Mouse (Mus musculus) CH12.LX (cell line): ENCODE results near the gene Gng5. TPM values are rescaled to one million over a fixed set of nuclear protein-coding genes. Genes with fewer than 3 reads are reported as not detected.

Experiments used
- DNase-seq: peaks from one replicate; pipeline ENCODE4 v3.0.0-alpha.2; 2013; ENCODE audit errors: extremely low read depth
- H3K27ac ChIP-seq: 2 replicates; pipeline ENCODE4 v1.5.1; 2012; ENCODE audit warnings: low read depth, mild to moderate bottlenecking, control low read depth, moderate library complexity; ENCODE audit not compliant: insufficient read depth
- H3K27me3 ChIP-seq: replicated peaks from 2 replicates; pipeline ENCODE3; 2012; ENCODE audit warnings: inconsistent platforms
- H3K36me3 ChIP-seq, 2 experiments: replicated peaks in 1 of 2; 2 replicates each; pipeline versions ENCODE3 to v1.6.1; 2012; ENCODE audit warnings: inconsistent platforms in 1 of 2, low read length in 1 of 2, mild to moderate bottlenecking in 1 of 2, mixed read lengths in 1 of 2, moderate library complexity in 1 of 2; ENCODE audit not compliant: control insufficient read depth in 1 of 2, insufficient read depth in 1 of 2
- H3K4me1 ChIP-seq, 2 experiments: 2 replicates each; pipeline ENCODE4 v1.6.1; 2012; ENCODE audit warnings: inconsistent platforms in 1 of 2, moderate library complexity in 1 of 2; ENCODE audit not compliant: insufficient read depth in 2 of 2, control insufficient read depth in 1 of 2
- H3K4me2 ChIP-seq: 2 replicates; pipeline ENCODE4 v1.6.1; 2012; ENCODE audit warnings: low read depth, mild to moderate bottlenecking, control low read depth; ENCODE audit not compliant: poor library complexity, insufficient read depth, severe bottlenecking
- H3K4me3 ChIP-seq, 3 experiments: fragments of 150-350 bp in 1 of 3; sonication (generic) in 1 of 3; replicated peaks in 1 of 3; 2 replicates each; pipeline versions ENCODE3 to v1.5.1; 2011 to 2012; ENCODE audit warnings: low read depth in 2 of 3, low read length in 2 of 3, mild to moderate bottlenecking in 2 of 3, moderate library complexity in 2 of 3, control low read depth in 1 of 3, improper control_type of control experiment in 1 of 3, inconsistent platforms in 1 of 3, mixed read lengths in 1 of 3; ENCODE audit not compliant: poor library complexity in 1 of 3
- H3K79me2 ChIP-seq: replicated peaks from 2 replicates; pipeline ENCODE4 v1.6.1; 2012; ENCODE audit warnings: mild to moderate bottlenecking, moderate library complexity; ENCODE audit not compliant: control insufficient read depth, poor library complexity, insufficient read depth, severe bottlenecking; ENCODE audit errors: extremely low read depth
- H3K9ac ChIP-seq: 2 replicates; pipeline ENCODE4 v1.6.1; 2012; ENCODE audit warnings: low read depth, mild to moderate bottlenecking, control low read depth, moderate library complexity; ENCODE audit not compliant: insufficient read depth
- H3K9me3 ChIP-seq: replicated peaks from 2 replicates; pipeline ENCODE3; 2012; ENCODE audit warnings: low read length, inconsistent platforms, mixed read lengths
- BHLHE40 ChIP-seq: IDR thresholded peaks from 2 replicates; pipeline ENCODE4 v1.6.1; 2011; ENCODE audit warnings: mild to moderate bottlenecking, low read depth, low read length, improper control_type of control experiment
- CHD1 ChIP-seq: IDR thresholded peaks from 2 replicates; pipeline ENCODE4 v1.6.1; 2012; ENCODE audit warnings: low read depth, low read length, improper control_type of control experiment, inconsistent platforms
- CHD2 ChIP-seq: IDR thresholded peaks from 2 replicates; pipeline ENCODE4 v1.6.1; 2011; ENCODE audit warnings: low read length, improper control_type of control experiment
- CTCF ChIP-seq, 2 experiments: IDR thresholded peaks in 1 of 2; conservative IDR thresholded peaks in 1 of 2; 2 replicates each; pipeline ENCODE4 v1.5.1; 2011 to 2012; ENCODE audit warnings: low read depth in 2 of 2, low read length in 2 of 2, improper control_type of control experiment in 1 of 2, inconsistent platforms in 1 of 2, mild to moderate bottlenecking in 1 of 2, moderate library complexity in 1 of 2
- E2F4 ChIP-seq: IDR thresholded peaks from 2 replicates; pipeline ENCODE4 v1.6.1; 2011; ENCODE audit warnings: low read depth, low read length, improper control_type of control experiment; ENCODE audit not compliant: insufficient replicate concordance
- ELF1 ChIP-seq: IDR thresholded peaks from 2 replicates; pipeline ENCODE4 v1.6.1; 2014; ENCODE audit warnings: low read depth, mild to moderate bottlenecking, inconsistent platforms, low read length, improper control_type of control experiment
- EP300 ChIP-seq: IDR thresholded peaks from 2 replicates; pipeline ENCODE4 v1.6.1; 2011; ENCODE audit warnings: low read length, improper control_type of control experiment
- ETS1 ChIP-seq: conservative IDR thresholded peaks from 2 replicates; pipeline ENCODE4 v1.6.1; 2012; ENCODE audit warnings: low read depth, mild to moderate bottlenecking, inconsistent platforms, low read length, improper control_type of control experiment, moderate library complexity
- GABPA ChIP-seq: IDR thresholded peaks from 2 replicates; pipeline ENCODE4 v1.6.1; 2012; ENCODE audit warnings: low read depth, low read length, improper control_type of control experiment, inconsistent platforms; ENCODE audit not compliant: insufficient replicate concordance
- HCFC1 ChIP-seq: IDR thresholded peaks from 2 replicates; pipeline ENCODE4 v1.6.1; 2012; ENCODE audit warnings: low read depth, mild to moderate bottlenecking, inconsistent platforms, low read length, improper control_type of control experiment
- IRF4 ChIP-seq: IDR thresholded peaks from 2 replicates; pipeline ENCODE4 v1.6.1; 2014; ENCODE audit warnings: low read depth, mild to moderate bottlenecking, inconsistent platforms, low read length, improper control_type of control experiment
- JUN ChIP-seq: IDR thresholded peaks from 2 replicates; pipeline ENCODE4 v1.6.1; 2011; ENCODE audit warnings: low read depth, mild to moderate bottlenecking, low read length, improper control_type of control experiment, moderate library complexity; ENCODE audit not compliant: insufficient read depth
- JUND ChIP-seq: conservative IDR thresholded peaks from 2 replicates; pipeline ENCODE4 v1.6.1; 2011; ENCODE audit warnings: low read depth, low read length, improper control_type of control experiment
- KAT2A ChIP-seq: IDR thresholded peaks from 2 replicates; pipeline ENCODE4 v1.6.1; 2012; ENCODE audit warnings: low read length, improper control_type of control experiment, inconsistent platforms; ENCODE audit not compliant: insufficient replicate concordance
- MAFK ChIP-seq: IDR thresholded peaks from 2 replicates; pipeline ENCODE4 v1.6.1; 2011; ENCODE audit warnings: low read length, improper control_type of control experiment; ENCODE audit not compliant: insufficient replicate concordance
- MAX ChIP-seq: IDR thresholded peaks from 2 replicates; pipeline ENCODE4 v1.6.1; 2011; ENCODE audit warnings: low read length, improper control_type of control experiment
- MAZ ChIP-seq: IDR thresholded peaks from 2 replicates; pipeline ENCODE4 v1.6.1; 2012; ENCODE audit warnings: low read depth, mild to moderate bottlenecking, inconsistent platforms, low read length, improper control_type of control experiment, moderate library complexity
- MEF2A ChIP-seq: IDR thresholded peaks from 2 replicates; pipeline ENCODE4 v1.6.1; 2014; ENCODE audit warnings: low read depth, mild to moderate bottlenecking, inconsistent platforms, low read length, improper control_type of control experiment, borderline replicate concordance
- MXI1 ChIP-seq: IDR thresholded peaks from 2 replicates; pipeline ENCODE4 v1.6.1; 2011; ENCODE audit warnings: mild to moderate bottlenecking, low read depth, low read length, improper control_type of control experiment
- MYC ChIP-seq: IDR thresholded peaks from 2 replicates; pipeline ENCODE4 v1.6.1; 2011; ENCODE audit warnings: low read depth, mild to moderate bottlenecking, improper control_type of control experiment, low read length
- NELFE ChIP-seq: IDR thresholded peaks from 2 replicates; pipeline ENCODE4 v1.6.1; 2011; ENCODE audit warnings: low read depth, low read length, improper control_type of control experiment
- NRF1 ChIP-seq: IDR thresholded peaks from 2 replicates; pipeline ENCODE4 v1.6.1; 2014; ENCODE audit warnings: low read depth, mild to moderate bottlenecking, inconsistent platforms, low read length, improper control_type of control experiment, moderate library complexity
- PAX5 ChIP-seq: IDR thresholded peaks from 2 replicates; pipeline ENCODE4 v1.6.1; 2012; ENCODE audit warnings: low read length, inconsistent platforms, mixed read lengths
- POLR2A ChIP-seq: IDR thresholded peaks from 2 replicates; pipeline ENCODE4 v1.6.1; 2011; ENCODE audit warnings: low read depth, mild to moderate bottlenecking, improper control_type of control experiment, low read length
- POLR2AphosphoS2 ChIP-seq: IDR thresholded peaks from 2 replicates; pipeline ENCODE4 v1.6.1; 2011; ENCODE audit warnings: low read depth, low read length, improper control_type of control experiment
- RAD21 ChIP-seq: IDR thresholded peaks from 2 replicates; pipeline ENCODE4 v1.6.1; 2011; ENCODE audit warnings: low read depth, mild to moderate bottlenecking, low read length, improper control_type of control experiment, moderate library complexity
- RCOR1 ChIP-seq: conservative IDR thresholded peaks from 2 replicates; pipeline ENCODE4 v1.6.1; 2012; ENCODE audit warnings: low read depth, mild to moderate bottlenecking, inconsistent platforms, low read length, improper control_type of control experiment
- SIN3A ChIP-seq: IDR thresholded peaks from 2 replicates; pipeline ENCODE4 v1.6.1; 2012; ENCODE audit warnings: low read length, improper control_type of control experiment, inconsistent platforms
- SMC3 ChIP-seq: IDR thresholded peaks from 2 replicates; pipeline ENCODE4 v1.6.1; 2011; ENCODE audit warnings: low read depth, low read length, improper control_type of control experiment
- TBP ChIP-seq: conservative IDR thresholded peaks from 2 replicates; pipeline ENCODE4 v1.6.1; 2011; ENCODE audit warnings: low read depth, low read length, improper control_type of control experiment
- TCF12 ChIP-seq: IDR thresholded peaks from 2 replicates; pipeline ENCODE4 v1.6.1; 2014; ENCODE audit warnings: low read depth, mild to moderate bottlenecking, inconsistent platforms, low read length, improper control_type of control experiment
- UBTF ChIP-seq: IDR thresholded peaks from 2 replicates; pipeline ENCODE4 v1.6.1; 2012; ENCODE audit warnings: low read depth, mild to moderate bottlenecking, inconsistent platforms, low read length, improper control_type of control experiment, moderate library complexity
- USF1 ChIP-seq: IDR thresholded peaks from 2 replicates; pipeline ENCODE4 v1.6.1; 2014; ENCODE audit warnings: low read depth, mild to moderate bottlenecking, inconsistent platforms, low read length, improper control_type of control experiment
- USF2 ChIP-seq: conservative IDR thresholded peaks from 2 replicates; pipeline ENCODE4 v1.6.1; 2011; ENCODE audit warnings: low read depth, low read length, improper control_type of control experiment
- ZC3H11A ChIP-seq: IDR thresholded peaks from 2 replicates; pipeline ENCODE4 v1.6.1; 2012; ENCODE audit warnings: low read depth, mild to moderate bottlenecking, inconsistent platforms, low read length, improper control_type of control experiment
- ZKSCAN1 ChIP-seq: IDR thresholded peaks from 2 replicates; pipeline ENCODE4 v1.6.1; 2012; ENCODE audit warnings: low read depth, inconsistent platforms, low read length, improper control_type of control experiment, borderline replicate concordance
- ZMIZ1 ChIP-seq: IDR thresholded peaks from 2 replicates; pipeline ENCODE4 v1.6.1; 2012; ENCODE audit warnings: low read depth, mild to moderate bottlenecking, inconsistent platforms, low read length, improper control_type of control experiment
- ZNF384 ChIP-seq: IDR thresholded peaks from 2 replicates; pipeline ENCODE4 v1.6.1; 2012; ENCODE audit warnings: low read depth, low read length, improper control_type of control experiment, inconsistent platforms
- dilution Hi-C: fragments of 300-500 bp; cut with MboI; formaldehyde crosslinking; loops from 2 replicates; pipeline ENCODE4 v1.14.3; 2020; ENCODE audit warnings: low sequenced_read_pairs; ENCODE audit not compliant: extremely low pct_unique_long_range_greater_than_20kb, extremely low pct_ligation_motif_present
- in situ Hi-C: fragments of 300-500 bp; cut with MboI; formaldehyde crosslinking; loops from 3 replicates; pipeline ENCODE4 v1.14.3; 2019; ENCODE audit warnings: low sequenced_read_pairs, low pct_ligation_motif_present, low pct_unique_long_range_greater_than_20kb, mixed read lengths
- polyA plus RNA-seq: library from polyadenylated mRNA; unstranded; fragments of >175 nt; gene quantifications from 2 replicates; pipeline ENCODE4 v1.2.1, GENCODE M21; 2012; ENCODE audit warnings: low read depth; ENCODE audit not compliant: insufficient read length
- total RNA-seq, 2 experiments: library from RNA; depleted of rRNA; stranded (reverse); fragments of 300-350 nt in 1 of 2; fragments of >200 nt in 1 of 2; gene quantifications; 2 replicates each; pipeline ENCODE4 v1.2.3; 2012 to 2014

Gng5 gene
- total RNA-seq (2012; rRNA removed) (397 and 398 TPM in 2 replicates), total RNA-seq (2014; rRNA removed) (630 and 677 TPM in 2 replicates), polyA plus RNA-seq (447 and 603 TPM in 2 replicates)

DNA sequence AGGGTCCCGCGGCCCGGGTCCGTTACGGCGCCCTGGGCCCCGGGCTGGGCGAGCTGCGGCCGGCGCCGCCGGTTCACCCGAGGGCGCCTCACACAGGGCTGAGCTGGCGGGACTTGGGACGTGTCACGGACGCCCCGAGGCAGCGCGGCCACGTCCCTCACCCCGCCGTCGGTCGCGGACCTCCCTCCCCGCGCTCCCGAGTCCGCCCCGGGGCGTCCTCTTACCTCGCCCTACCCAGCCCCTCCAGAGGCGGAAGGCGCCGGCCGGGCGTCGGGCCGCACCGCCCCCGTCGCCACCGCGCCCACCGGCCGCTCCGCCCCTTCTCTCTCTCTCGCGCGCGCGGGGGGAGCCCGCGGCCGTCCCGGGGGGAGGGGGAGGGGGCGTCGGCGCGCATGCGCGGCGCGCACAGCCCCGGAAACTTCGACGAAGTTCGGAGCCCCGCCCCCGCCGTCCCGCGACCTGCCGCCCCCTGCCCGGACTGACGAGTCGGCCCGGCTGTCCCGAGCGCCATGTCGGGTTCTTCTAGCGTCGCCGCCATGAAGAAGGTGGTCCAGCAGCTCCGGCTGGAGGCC, at the start of gene Gng5, which contains the start of gene Spata1:
Gene Gng5 (plus strand): TSS at position 377 of the 572 bp plus-strand sequence.
Gene Spata1 (minus strand): TSS at position 323 of the 572 bp plus-strand sequence.
- in situ Hi-C loops = loop anchor here (10.0 kb wide), 1 partner anchor 155 kb away; no protein-coding TSS in a partner anchor
- H3K4me1 ChIP-seq = peaks cover 8 to 51% of the 10 kb centered on the region in 2 experiments; a peak in 3 of 4 replicates
- H3K4me2 ChIP-seq = peak within 1 kb of the TSS; percentile 76
- H3K27me3 ChIP-seq = no peaks in the 10 kb centered on the region
- peak; percentile 83 for TF ChIP-seq MEF2A
- peak; percentile 91 for TF ChIP-seq POLR2A
- peak; percentile 96 for TF ChIP-seq ZMIZ1
- no peak for TF ChIP-seq USF2
- peak; percentile 47 for TF ChIP-seq IRF4
- no peak; the same call in 1 of the 2 replicates for TF ChIP-seq MXI1
- no peak for TF ChIP-seq GABPA
- peak; percentile 93 for TF ChIP-seq SIN3A
- 0 out of 2 replicates have a peak, but pooled peaks have one; percentile 64 for TF ChIP-seq POLR2AphosphoS2
- no peak for TF ChIP-seq ZNF384
- TF ChIP-seq NELFE = peak; percentile 88
- TF ChIP-seq ZC3H11A = no peak
- TF ChIP-seq NRF1 = peak; percentile 88
- peak; percentile 87 for TF ChIP-seq ELF1
- peak; percentile 21; the same call in 1 of the 2 replicates for TF ChIP-seq BHLHE40
- no peak for TF ChIP-seq JUND
- TF ChIP-seq CTCF (conservative IDR thresholded peaks at IDR 0.05 in 1 of 2, IDR thresholded peaks at IDR 0.05 in 1 of 2; ENCODE audit: low read depth in 2 of 2, low read length in 2 of 2) = no peak
- no peak for TF ChIP-seq JUN
- TF ChIP-seq RAD21 = no peak
- TF ChIP-seq MAFK = no peak
- peak; percentile 82; the same call in 1 of the 2 replicates for TF ChIP-seq RCOR1
- TF ChIP-seq CHD1 = no peak; the same call in 1 of the 2 replicates
- no peak; the same call in 1 of the 2 replicates for TF ChIP-seq ETS1
- TF ChIP-seq MAX = peak; percentile 55
- 0 out of 2 replicates have a peak, but pooled peaks have one; percentile 41 for TF ChIP-seq MYC
- no peak for TF ChIP-seq EP300
- TF ChIP-seq TCF12 = peak; percentile 70; the same call in 1 of the 2 replicates
- TF ChIP-seq SMC3 = no peak
- TF ChIP-seq E2F4 = no peak
- no peak for TF ChIP-seq TBP
- no peak for TF ChIP-seq USF1
- peak; percentile 92; the same call in 1 of the 2 replicates for TF ChIP-seq UBTF
- TF ChIP-seq MAZ = peak; percentile 41
- peak; percentile 26 for TF ChIP-seq HCFC1
- 0 out of 2 replicates have a peak, but pooled peaks have one; percentile 46 for TF ChIP-seq KAT2A
- no peak for TF ChIP-seq ZKSCAN1
- no peak for TF ChIP-seq PAX5
- peak; percentile 86 for TF ChIP-seq CHD2
- no peaks in the 10 kb centered on the region for H3K9me3 ChIP-seq
- H3K9ac ChIP-seq = peak within 1 kb of the TSS; percentile 97
- dilution Hi-C loops = no loop called here
- peaks cover 16 to 32% of the 10 kb centered on the region in 2 experiments for H3K36me3 ChIP-seq
- DNase-seq = peak; percentile 91
- H3K79me2 ChIP-seq = peaks cover 40% of the 10 kb centered on the region
- peak within 1 kb of the TSS; percentile 76 to 95 (median 81) for H3K4me3 ChIP-seq
- peak within 1 kb of the TSS; percentile 71 for H3K27ac ChIP-seq
